Mouse (Mus musculus): ENCODE measurements around the gene Galnt16.

Gene Galnt16

GRCm38 (mm10) chr12:80517977-80518376, at the start of gene Galnt16:
TSS of gene Galnt16 (plus strand) at chr12:80518277.
- no peak for DNase-seq (ENCODE audit: low spot score)

GRCm38 (mm10) chr12:80470206-80470605, 47.9 kb upstream of the Galnt16 start:
- DNase-seq (ENCODE audit: low spot score) = no peak

- no peak for DNase-seq (ENCODE audit: low spot score)
Observed at GRCm38 (mm10) chr12:80471926-80472325, 46.2 kb upstream of the Galnt16 start.

GRCm38 (mm10) chr12:80473731-80474130, 44.3 kb upstream of the Galnt16 start:
- no peak for DNase-seq (ENCODE audit: low spot score)

GRCm38 (mm10) chr12:80479986-80480385, 38.1 kb upstream of the Galnt16 start:
- DNase-seq (ENCODE audit: low spot score) = no peak

- DNase-seq (ENCODE audit: low spot score) = no peak
Observed at GRCm38 (mm10) chr12:80483397-80483796, 34.7 kb upstream of the Galnt16 start.

- no peak for DNase-seq (ENCODE audit: low spot score)
Observed at GRCm38 (mm10) chr12:80493311-80493710, 24.8 kb upstream of the Galnt16 start.

GRCm38 (mm10) chr12:80495691-80496090, 22.4 kb upstream of the Galnt16 start:
- DNase-seq (ENCODE audit: low spot score) = no peak

GRCm38 (mm10) chr12:80498356-80498755, 19.7 kb upstream of the Galnt16 start:
- DNase-seq (ENCODE audit: low spot score) = no peak

GRCm38 (mm10) chr12:80500506-80500905, 17.6 kb upstream of the Galnt16 start:
- no peak for DNase-seq (ENCODE audit: low spot score)

- no peak for DNase-seq (ENCODE audit: low spot score)
Observed at GRCm38 (mm10) chr12:80504718-80505117, 13.4 kb upstream of the Galnt16 start.

- no peak for DNase-seq (ENCODE audit: low spot score)
Observed at GRCm38 (mm10) chr12:80507041-80507745, 10.9 kb upstream of the Galnt16 start.

GRCm38 (mm10) chr12:80518393-80518756, 298 bp downstream of the Galnt16 start:
- no peak for DNase-seq (ENCODE audit: low spot score)

GRCm38 (mm10) chr12:80518757-80519620, 912 bp downstream of the Galnt16 start:
- no peak for DNase-seq (ENCODE audit: low spot score)

GRCm38 (mm10) chr12:80519621-80520332, 1.7 kb downstream of the Galnt16 start:
- no peak for DNase-seq (ENCODE audit: low spot score)

GRCm38 (mm10) chr12:80522006-80522405, 3.9 kb downstream of the Galnt16 start:
- no peak for DNase-seq (ENCODE audit: low spot score)

GRCm38 (mm10) chr12:80524276-80524921, 6.3 kb downstream of the Galnt16 start:
- no peak for DNase-seq (ENCODE audit: low spot score)

GRCm38 (mm10) chr12:80525513-80525912, 7.4 kb downstream of the Galnt16 start:
- DNase-seq (ENCODE audit: low spot score) = no peak

- no peak for DNase-seq (ENCODE audit: low spot score)
Observed at GRCm38 (mm10) chr12:80526511-80526910, 8.4 kb downstream of the Galnt16 start.

- no peak for DNase-seq (ENCODE audit: low spot score)
Observed at GRCm38 (mm10) chr12:80527727-80528389, 9.8 kb downstream of the Galnt16 start.

GRCm38 (mm10) chr12:80530052-80530451, 12.0 kb downstream of the Galnt16 start:
- no peak for DNase-seq (ENCODE audit: low spot score)

- DNase-seq (ENCODE audit: low spot score) = no peak
Observed at GRCm38 (mm10) chr12:80530630-80531029, 12.6 kb downstream of the Galnt16 start.
